ENCODE assay signal across 11 mouse cellular contexts in genomic region chr11:3369449-3369848, GRCm38 (mm10). TPM values are rescaled to one million over a fixed set of nuclear protein-coding genes. Genes with fewer than 3 reads are reported as not detected.
DNase-seq lines count a peak whose midpoint lies in the region; ATAC-seq and TF ChIP-seq lines count a peak whose summit lies in the region.
"Had no signal": no experiment of that assay in that cellular context is flagged by ENCODE, and none has a peak within 500 bp of the region (broad histone marks: within the 10 kb centered on the region; RNA-seq: fewer than 3 reads in every experiment).

No protein-coding gene starts in this region.

- H3K4me2 ChIP-seq in heart, postnatal 0 days (ENCODE audit: low read depth, low read length): peak overlapping the region; percentile 88; the same call in 1 of the 2 replicates
- peak overlapping the region; percentile 94 for H3K4me2 ChIP-seq in embryonic facial prominence, embryonic 13.5 days
- peak overlapping the region; percentile 30 for H3K4me2 ChIP-seq in intestine, embryonic 15.5 days (replicated peaks)
- H3K4me2 ChIP-seq in neural tube, embryonic 14.5 days (ENCODE audit: low read depth, low read length): peak overlapping the region; percentile 78
- H3K4me2 ChIP-seq in liver, embryonic 12.5 days: no peak overlapping the region

- TF ChIP-seq CTCF in heart, postnatal 0 days (IDR thresholded peaks at IDR 0.05; ENCODE audit: low read depth): no peak

- no peak overlapping the region for H3K9ac ChIP-seq in heart, postnatal 0 days (replicated peaks; ENCODE audit: low read depth, low read length)
- no peak overlapping the region for H3K9ac ChIP-seq in embryonic facial prominence, embryonic 13.5 days
- H3K9ac ChIP-seq in intestine, embryonic 15.5 days: no peak overlapping the region
- H3K9ac ChIP-seq in neural tube, embryonic 14.5 days (replicated peaks; ENCODE audit: low read depth, low read length): no peak overlapping the region; the same call in 1 of the 2 replicates
- H3K9ac ChIP-seq in liver, embryonic 12.5 days: no peak overlapping the region

- no peak for ATAC-seq in heart, postnatal 0 days (ENCODE audit: insufficient read depth, low read depth)
- no peak for ATAC-seq in embryonic facial prominence, embryonic 13.5 days (ENCODE audit: insufficient number of reproducible peaks, insufficient read depth, low FRiP score, low TSS enrichment, low read depth)
- no peak for ATAC-seq in intestine, embryonic 15.5 days
- no peak for ATAC-seq in neural tube, embryonic 14.5 days (ENCODE audit: low read depth)
- no peak for ATAC-seq in liver, embryonic 12.5 days

- H3K27me3 ChIP-seq in heart, postnatal 0 days (ENCODE audit: control insufficient read depth, insufficient read depth, low read length): no peaks in the 10 kb centered on the region
- H3K27me3 ChIP-seq in embryonic facial prominence, embryonic 13.5 days: no peaks in the 10 kb centered on the region
- no peaks in the 10 kb centered on the region for H3K27me3 ChIP-seq in intestine, embryonic 15.5 days (replicated peaks)
- H3K27me3 ChIP-seq in neural tube, embryonic 14.5 days (ENCODE audit: control insufficient read depth, insufficient read depth, low read length): no peaks in the 10 kb centered on the region
- H3K27me3 ChIP-seq in liver, embryonic 12.5 days (replicated peaks): no peaks in the 10 kb centered on the region
- H3K27me3 ChIP-seq: CH12.LX had no signal

- intact Hi-C loops in heart, postnatal 25 days (cut with DNase I): no loop called here

- no peaks in the 10 kb centered on the region for H3K9me3 ChIP-seq in heart, postnatal 0 days (replicated peaks; ENCODE audit: control insufficient read depth, low read length)
- H3K9me3 ChIP-seq in embryonic facial prominence, embryonic 13.5 days: no peaks in the 10 kb centered on the region
- no peaks in the 10 kb centered on the region for H3K9me3 ChIP-seq in intestine, embryonic 15.5 days
- no peaks in the 10 kb centered on the region for H3K9me3 ChIP-seq in neural tube, embryonic 14.5 days (ENCODE audit: control insufficient read depth, low read length)
- H3K9me3 ChIP-seq in liver, embryonic 12.5 days (replicated peaks): no peaks in the 10 kb centered on the region

- 74% methylated on average over 5 of the region's 5 CpGs for WGBS in heart, postnatal 0 days
- WGBS in embryonic facial prominence, embryonic 13.5 days: 76% methylated on average over 5 of the region's 5 CpGs
- 81% methylated on average over 5 of the region's 5 CpGs for WGBS in intestine, embryonic 15.5 days
- 72% methylated on average over 5 of the region's 5 CpGs for WGBS in neural tube, embryonic 14.5 days
- 69% methylated on average over 5 of the region's 5 CpGs for WGBS in liver, embryonic 12.5 days (ENCODE audit: insufficient replicate concordance)

- no peak overlapping the region for H3K4me3 ChIP-seq in heart, postnatal 0 days (ENCODE audit: low read depth, low read length)
- 0 out of 2 replicates have a peak overlapping the region, but pooled peaks have one; percentile 60 for H3K4me3 ChIP-seq in embryonic facial prominence, embryonic 13.5 days
- no peak overlapping the region for H3K4me3 ChIP-seq in intestine, embryonic 15.5 days (replicated peaks)
- H3K4me3 ChIP-seq in neural tube, embryonic 14.5 days (ENCODE audit: low read depth, low read length): peak overlapping the region; percentile 64; the same call in 1 of the 2 replicates
- no peak overlapping the region for H3K4me3 ChIP-seq in liver, embryonic 12.5 days

- no peak for TF ChIP-seq EP300 in heart, postnatal 0 days (IDR thresholded peaks at IDR 0.05; ENCODE audit: low read depth)

- no peak overlapping the region for H3K27ac ChIP-seq in heart, postnatal 0 days (ENCODE audit: low read depth)
- H3K27ac ChIP-seq in embryonic facial prominence, embryonic 13.5 days: peak overlapping the region; percentile 75; the same call in 1 of the 2 replicates
- H3K27ac ChIP-seq in intestine, embryonic 15.5 days: peak overlapping the region; percentile 15; the same call in 1 of the 2 replicates
- H3K27ac ChIP-seq in neural tube, embryonic 14.5 days (ENCODE audit: low read depth, low read length): no peak overlapping the region
- no peak overlapping the region for H3K27ac ChIP-seq in liver, embryonic 12.5 days

- DNase-seq in heart, postnatal 0 days (ENCODE audit: low spot score): no peak
- no peak for DNase-seq in heart, postnatal 25 days (ENCODE audit: low spot score)
- no peak for DNase-seq in c-Kit-positive CD71-positive TER-119-positive erythroid progenitor cells, embryonic 14.5 days (ENCODE audit: low spot score)
- DNase-seq in urinary bladder, postnatal 4 days (ENCODE audit: low spot score in 2 of 2): no peak
- DNase-seq: adrenal gland, postnatal 36 days; thymus, postnatal 14 days had no signal

- peaks cover 39% of the 10 kb centered on the region for H3K4me1 ChIP-seq in heart, postnatal 0 days (ENCODE audit: control insufficient read depth, insufficient read depth)
- peaks cover 58% of the 10 kb centered on the region for H3K4me1 ChIP-seq in embryonic facial prominence, embryonic 13.5 days
- H3K4me1 ChIP-seq in intestine, embryonic 15.5 days (replicated peaks): peaks cover 35% of the 10 kb centered on the region
- peaks cover 32% of the 10 kb centered on the region for H3K4me1 ChIP-seq in neural tube, embryonic 14.5 days (ENCODE audit: control insufficient read depth, insufficient read depth, low read length)
- H3K4me1 ChIP-seq in liver, embryonic 12.5 days: peaks cover 28% of the 10 kb centered on the region

- H3K36me3 ChIP-seq in heart, postnatal 0 days (replicated peaks; ENCODE audit: control insufficient read depth, insufficient read depth, low read length): no peaks in the 10 kb centered on the region
- no peaks in the 10 kb centered on the region for H3K36me3 ChIP-seq in embryonic facial prominence, embryonic 13.5 days
- no peaks in the 10 kb centered on the region for H3K36me3 ChIP-seq in intestine, embryonic 15.5 days
- H3K36me3 ChIP-seq in neural tube, embryonic 14.5 days (ENCODE audit: control insufficient read depth, insufficient read depth, low read length): no peaks in the 10 kb centered on the region
- no peaks in the 10 kb centered on the region for H3K36me3 ChIP-seq in liver, embryonic 12.5 days

RNA-seq across cellular contexts. Expression of gene Pik3ip1, which starts 39.2 kb away (rescaled TPM):
- total RNA-seq in heart, postnatal 0 days (2014; rRNA removed; ENCODE audit: low replicate concordance): 22.3 and 57.6 TPM in 2 replicates
- 44.7 and 65.9 TPM in 2 replicates for polyA plus RNA-seq in heart, postnatal 0 days (2015; fragmentation: Nextera tagmentation; extraction: Ambion mirVana)
- total RNA-seq in heart, postnatal 25 days (2021): 10 to 100 TPM; 39.4 to 42.4 TPM
- 12.8 and 14.6 TPM in 2 replicates for polyA plus RNA-seq in embryonic facial prominence, embryonic 13.5 days (2015; fragmentation: Nextera tagmentation; extraction: Ambion mirVana)
- 8.5 and 8.7 TPM in 2 replicates for polyA plus RNA-seq in intestine, embryonic 15.5 days (2015; fragmentation: Nextera tagmentation; extraction: Ambion mirVana)
- 24.2 and 29.4 TPM in 2 replicates for polyA plus RNA-seq in neural tube, embryonic 14.5 days (2014; fragmentation: Nextera tagmentation; extraction: Ambion mirVana)
- 1.8 and 2.1 TPM in 2 replicates for polyA plus RNA-seq in liver, embryonic 12.5 days (2016; fragmentation: Nextera tagmentation; extraction: Ambion mirVana)

RNA-seq across cellular contexts. Expression of gene Limk2, which starts 39.5 kb away (rescaled TPM):
- total RNA-seq in heart, postnatal 0 days (2014; rRNA removed; ENCODE audit: low replicate concordance): 38.3 and 55.1 TPM in 2 replicates
- polyA plus RNA-seq in heart, postnatal 0 days (2015; fragmentation: Nextera tagmentation; extraction: Ambion mirVana): 31.0 and 32.8 TPM in 2 replicates
- 10 to 100 TPM; 17.2 to 18.5 TPM for total RNA-seq in heart, postnatal 25 days (2021)
- 80.5 and 84.3 TPM in 2 replicates for polyA plus RNA-seq in embryonic facial prominence, embryonic 13.5 days (2015; fragmentation: Nextera tagmentation; extraction: Ambion mirVana)
- 60.1 and 64.0 TPM in 2 replicates for polyA plus RNA-seq in intestine, embryonic 15.5 days (2015; fragmentation: Nextera tagmentation; extraction: Ambion mirVana)
- polyA plus RNA-seq in neural tube, embryonic 14.5 days (2014; fragmentation: Nextera tagmentation; extraction: Ambion mirVana): 161 and 166 TPM in 2 replicates
- 15.0 and 16.1 TPM in 2 replicates for polyA plus RNA-seq in liver, embryonic 12.5 days (2016; fragmentation: Nextera tagmentation; extraction: Ambion mirVana)

Comparison
In these comparisons a context has a peak if more than half of its experiments do, and no peak if none do; other contexts are left out.
1. H3K27ac ChIP-seq: peak in embryonic facial prominence, embryonic 13.5 days (single experiment) and intestine, embryonic 15.5 days (single experiment); none in heart, postnatal 0 days (single experiment), neural tube, embryonic 14.5 days (single experiment) and liver, embryonic 12.5 days (single experiment).
2. H3K4me3 ChIP-seq: peak in embryonic facial prominence, embryonic 13.5 days (single experiment) and neural tube, embryonic 14.5 days (single experiment); none in heart, postnatal 0 days (single experiment), intestine, embryonic 15.5 days (single experiment) and liver, embryonic 12.5 days (single experiment).